Mouse (Mus musculus): ENCODE results near the gene Nmur1. TPM values are rescaled to one million over a fixed set of nuclear protein-coding genes. Genes with fewer than 3 reads are reported as not detected.

Nmur1 gene
- total and polyA plus RNA-seq, 3 experiments = not detected

DNA sequence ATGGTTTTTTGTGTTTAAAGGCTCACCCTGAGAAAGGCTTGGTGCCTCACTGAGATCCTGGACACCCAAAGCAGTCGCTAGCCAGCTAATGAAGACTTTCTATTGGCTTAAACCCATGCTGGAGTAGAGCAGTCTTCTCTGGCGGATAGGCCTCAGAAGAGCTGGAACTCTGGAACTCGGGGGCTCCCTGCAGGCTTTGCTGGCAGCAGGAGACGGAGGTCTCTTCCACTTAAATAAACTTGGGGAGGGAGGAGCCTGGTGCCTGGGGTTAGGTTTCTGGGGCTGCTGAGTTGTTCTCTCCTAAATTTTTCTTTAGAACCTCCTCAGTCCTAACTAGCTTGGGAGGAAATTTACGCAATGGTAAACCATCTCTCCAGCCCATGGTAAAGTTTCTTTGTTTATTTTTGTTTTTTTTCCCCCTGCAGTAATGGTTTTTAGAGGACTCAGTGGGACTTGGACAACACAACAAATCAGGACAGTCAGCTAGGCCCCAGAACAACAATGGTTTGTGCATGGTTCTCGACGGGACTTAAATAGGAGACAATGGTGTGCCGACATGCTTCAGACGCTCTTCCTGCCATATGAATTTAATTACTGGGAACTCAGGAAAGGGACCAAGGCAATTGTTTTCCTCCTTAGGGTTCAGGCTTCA lies 38.3 kb upstream of the Nmur1 start:
- DNase-seq (ENCODE audit: low read depth, low spot score) = no peak
- H3K4me3 ChIP-seq (ENCODE audit: control insufficient read depth in 1 of 2, insufficient read depth in 1 of 2, low read depth in 2 of 2, low read length in 2 of 2) = no peak overlapping the region
- H3K36me3 ChIP-seq (ENCODE audit: control insufficient read depth in 1 of 2, insufficient read depth in 2 of 2, low read length in 2 of 2) = no peaks in the 10 kb centered on the region
- no peaks in the 10 kb centered on the region for H3K79me2 ChIP-seq (ENCODE audit: control insufficient read depth, insufficient read depth, low read length, poor library complexity)
- H3K27ac ChIP-seq (ENCODE audit: control insufficient read depth, low read depth, low read length) = no peak overlapping the region
- no peak for TF ChIP-seq EP300 (IDR thresholded peaks at IDR 0.05; ENCODE audit: low read depth in 1 of 2, low read length in 2 of 2)
- TF ChIP-seq GATA1 (IDR thresholded peaks at IDR 0.05; ENCODE audit: low read depth, low read length) = no peak
- no peak overlapping the region for H3K9ac ChIP-seq (ENCODE audit: control insufficient read depth, low read depth, low read length, poor library complexity, severe bottlenecking)
- no peaks in the 10 kb centered on the region for H3K4me1 ChIP-seq (ENCODE audit: control insufficient read depth in 1 of 2, insufficient read depth in 2 of 2, low read length in 2 of 2)
- no peaks in the 10 kb centered on the region for H3K27me3 ChIP-seq (ENCODE audit: control insufficient read depth in 1 of 2, insufficient read depth in 2 of 2, low read length in 2 of 2)
- no peaks in the 10 kb centered on the region for H3K9me3 ChIP-seq (replicated peaks; ENCODE audit: insufficient read depth, low read length)

DNA sequence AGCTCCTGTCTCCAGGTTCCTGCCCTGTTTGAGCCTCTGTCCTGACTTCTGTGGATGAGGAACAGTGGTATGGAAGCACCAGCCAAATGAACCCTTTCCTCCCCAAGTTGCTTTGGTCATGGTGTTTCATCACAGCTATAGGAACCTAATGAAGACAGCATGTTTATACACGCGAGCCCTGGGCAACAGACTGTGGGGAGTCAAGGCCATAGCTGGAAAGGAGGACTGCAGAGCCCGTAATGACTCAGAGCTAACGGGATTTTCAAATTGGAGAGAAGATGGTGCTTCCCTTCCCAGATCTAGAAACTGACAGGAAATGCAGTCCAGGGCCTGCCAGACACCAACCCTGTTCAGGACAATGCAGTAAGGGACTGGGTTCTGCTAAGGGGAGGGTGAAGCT lies 33.3 kb upstream of the Nmur1 start:
- Histone ChIP-seq H3K36me3 (ENCODE audit: control insufficient read depth in 1 of 2, insufficient read depth in 2 of 2, low read length in 2 of 2) (no peaks in the 10 kb centered on the region), H3K79me2 (ENCODE audit: control insufficient read depth, insufficient read depth, low read length, poor library complexity) (no peaks in the 10 kb centered on the region), H3K27me3 (ENCODE audit: control insufficient read depth in 1 of 2, insufficient read depth in 2 of 2, low read length in 2 of 2) (no peaks in the 10 kb centered on the region; a peak in 1 of 4 replicates), H3K4me3 (ENCODE audit: control insufficient read depth in 1 of 2, insufficient read depth in 1 of 2, low read depth in 2 of 2, low read length in 2 of 2) (no peak overlapping the region), H3K9me3 (replicated peaks; ENCODE audit: insufficient read depth, low read length) (no peaks in the 10 kb centered on the region), H3K4me1 (ENCODE audit: control insufficient read depth in 1 of 2, insufficient read depth in 2 of 2, low read length in 2 of 2) (no peaks in the 10 kb centered on the region), H3K27ac (ENCODE audit: control insufficient read depth, low read depth, low read length) (no peak overlapping the region), H3K9ac (ENCODE audit: control insufficient read depth, low read depth, low read length, poor library complexity, severe bottlenecking) (no peak overlapping the region)
- DNase-seq (ENCODE audit: low read depth, low spot score) = no peak
- no peak for TF ChIP-seq SIN3A (IDR thresholded peaks at IDR 0.05; ENCODE audit: low read length)
- TF ChIP-seq JUND (IDR thresholded peaks at IDR 0.05; ENCODE audit: low read depth, low read length) = no peak
- no peak for TF ChIP-seq MYB (IDR thresholded peaks at IDR 0.05; ENCODE audit: low read depth, low read length)
- no peak for TF ChIP-seq POLR2AphosphoS2 (IDR thresholded peaks at IDR 0.05; ENCODE audit: low read length)
- TF ChIP-seq MXI1 (IDR thresholded peaks at IDR 0.05; ENCODE audit: low read depth, low read length) = no peak
- TF ChIP-seq BHLHE40 (IDR thresholded peaks at IDR 0.05; ENCODE audit: borderline replicate concordance, low read depth, low read length) = no peak
- TF ChIP-seq KAT2A (conservative IDR thresholded peaks at IDR 0.05; ENCODE audit: low read depth, low read length) = no peak
- TF ChIP-seq GABPA (IDR thresholded peaks at IDR 0.05; ENCODE audit: low read depth, low read length) = no peak
- TF ChIP-seq NELFE (IDR thresholded peaks at IDR 0.05; ENCODE audit: low read depth, low read length) = no peak
- TF ChIP-seq CHD1 (IDR thresholded peaks at IDR 0.05; ENCODE audit: low read depth, low read length) = no peak

DNA sequence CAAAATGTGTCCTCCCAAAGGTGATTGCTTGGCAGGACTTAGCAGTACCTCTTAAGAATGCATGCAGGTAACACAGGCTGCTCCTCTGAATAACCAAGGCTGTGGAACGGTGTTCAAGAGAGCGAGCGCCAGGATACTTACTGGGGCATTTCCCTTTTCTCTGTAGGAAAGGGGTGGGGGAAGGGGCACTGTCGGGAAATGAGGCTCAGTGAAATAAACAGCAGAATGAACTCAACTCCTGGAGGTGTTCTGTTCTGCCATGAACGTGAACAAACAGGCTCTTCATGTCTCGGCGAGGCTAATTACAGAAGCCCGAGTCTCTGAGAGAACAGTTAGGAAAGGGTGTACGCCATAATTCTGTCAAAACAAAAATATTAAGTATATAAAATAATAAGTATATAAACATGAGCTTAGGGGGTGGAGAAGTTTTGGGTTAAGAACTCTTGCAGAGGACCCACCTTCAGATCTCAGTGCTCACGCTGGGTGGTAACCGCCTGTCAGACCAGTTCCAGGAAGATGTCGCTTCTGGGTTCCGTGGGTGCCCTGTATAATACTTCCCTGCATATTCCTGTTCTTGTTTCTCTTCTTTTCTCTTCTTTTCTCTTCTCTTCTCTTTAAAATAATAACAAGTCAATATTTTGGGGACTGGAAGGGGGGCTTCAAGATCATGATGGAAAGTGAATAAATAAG lies 31.0 kb upstream of the Nmur1 start:
- Histone ChIP-seq H3K36me3 (ENCODE audit: control insufficient read depth in 1 of 2, insufficient read depth in 2 of 2, low read length in 2 of 2) (no peaks in the 10 kb centered on the region), H3K27ac (ENCODE audit: control insufficient read depth, low read depth, low read length) (no peak overlapping the region), H3K9ac (ENCODE audit: control insufficient read depth, low read depth, low read length, poor library complexity, severe bottlenecking) (no peak overlapping the region), H3K4me3 (ENCODE audit: control insufficient read depth in 1 of 2, insufficient read depth in 1 of 2, low read depth in 2 of 2, low read length in 2 of 2) (no peak overlapping the region), H3K79me2 (ENCODE audit: control insufficient read depth, insufficient read depth, low read length, poor library complexity) (no peaks in the 10 kb centered on the region), H3K4me1 (ENCODE audit: control insufficient read depth in 1 of 2, insufficient read depth in 2 of 2, low read length in 2 of 2) (no peaks in the 10 kb centered on the region), H3K9me3 (replicated peaks; ENCODE audit: insufficient read depth, low read length) (no peaks in the 10 kb centered on the region), H3K27me3 (ENCODE audit: control insufficient read depth in 1 of 2, insufficient read depth in 2 of 2, low read length in 2 of 2) (no peaks in the 10 kb centered on the region; a peak in 1 of 4 replicates)
- no peak for DNase-seq (ENCODE audit: low read depth, low spot score)
- TF ChIP-seq POLR2AphosphoS5 (IDR thresholded peaks at IDR 0.05; ENCODE audit: borderline replicate concordance, low read depth, low read length) (no peak), MXI1 (IDR thresholded peaks at IDR 0.05; ENCODE audit: low read depth, low read length) (no peak), POLR2A (IDR thresholded peaks at IDR 0.05; ENCODE audit: control insufficient read depth in 1 of 2, insufficient read depth in 1 of 2, low read depth in 1 of 2, low read length in 2 of 2, poor library complexity in 1 of 2) (no peak), TCF12 (IDR thresholded peaks at IDR 0.05; ENCODE audit: low read depth, low read length) (no peak), CHD2 (IDR thresholded peaks at IDR 0.05; ENCODE audit: low read length) (no peak), TAL1 (IDR thresholded peaks at IDR 0.05; ENCODE audit: low read length) (no peak), GABPA (IDR thresholded peaks at IDR 0.05; ENCODE audit: low read depth, low read length) (no peak), ZNF384 (IDR thresholded peaks at IDR 0.05; ENCODE audit: low read depth, low read length) (no peak), POLR2AphosphoS2 (IDR thresholded peaks at IDR 0.05; ENCODE audit: low read length) (no peak), USF1 (IDR thresholded peaks at IDR 0.05; ENCODE audit: low read depth, low read length) (no peak), ZC3H11A (IDR thresholded peaks at IDR 0.05; ENCODE audit: low read depth, low read length) (no peak), JUND (IDR thresholded peaks at IDR 0.05; ENCODE audit: low read depth, low read length) (no peak), ZMIZ1 (IDR thresholded peaks at IDR 0.05; ENCODE audit: low read depth, low read length) (no peak), MYC (IDR thresholded peaks at IDR 0.05; ENCODE audit: low read depth, low read length) (no peak), CTCF (IDR thresholded peaks at IDR 0.05 in 2 of 3, conservative IDR thresholded peaks at IDR 0.05 in 1 of 3; ENCODE audit: control insufficient read depth in 1 of 3, insufficient read depth in 1 of 3, low read depth in 2 of 3, low read length in 3 of 3, poor library complexity in 1 of 3, severe bottlenecking in 1 of 3) (no peak)
